Mouse (Mus musculus): ENCODE data around the gene Mis12. TPM values are rescaled to one million over a fixed set of nuclear protein-coding genes. Genes with fewer than 3 reads are reported as not detected.

The Mis12 gene
- polyA plus RNA-seq, 1 experiment: 29.4 TPM

GRCm38 (mm10) chr11:71005046-71005445, 14.4 kb upstream of the Mis12 start:
- peaks cover 1% of the 10 kb centered on the region; the same call in 1 of the 2 replicates for H3K4me1 ChIP-seq (ENCODE audit: control insufficient read depth, insufficient read depth, low read length)

GRCm38 (mm10) chr11:71007026-71007425, 12.4 kb upstream of the Mis12 start:
- H3K27ac ChIP-seq (ENCODE audit: control insufficient read depth, insufficient read depth, low read depth, low read length, poor library complexity): no peak overlapping the region
- no peak overlapping the region for H3K4me3 ChIP-seq (replicated peaks; ENCODE audit: control insufficient read depth, low read depth, low read length)
- TF ChIP-seq POLR2A (IDR thresholded peaks at IDR 0.05; ENCODE audit: borderline replicate concordance, control insufficient read depth, low read depth, low read length): no peak
- TF ChIP-seq CTCF (IDR thresholded peaks at IDR 0.05; ENCODE audit: control insufficient read depth, insufficient read depth, low read length): no peak
- 89% methylated on average over 6 of the region's 6 CpGs for WGBS
- peaks cover 1% of the 10 kb centered on the region; the same call in 1 of the 2 replicates for H3K4me1 ChIP-seq (ENCODE audit: control insufficient read depth, insufficient read depth, low read length)

More at GRCm38 (mm10) chr11:71005046-71005445, 14.4 kb upstream of the Mis12 start:
- WGBS: 33% methylated on average over 5 of the region's 5 CpGs
- Histone ChIP-seq H3K4me3 (replicated peaks; ENCODE audit: control insufficient read depth, low read depth, low read length) (no peak overlapping the region), H3K27ac (ENCODE audit: control insufficient read depth, insufficient read depth, low read depth, low read length, poor library complexity) (no peak overlapping the region)
- TF ChIP-seq CTCF (IDR thresholded peaks at IDR 0.05; ENCODE audit: control insufficient read depth, insufficient read depth, low read length) (no peak), POLR2A (IDR thresholded peaks at IDR 0.05; ENCODE audit: borderline replicate concordance, control insufficient read depth, low read depth, low read length) (no peak)

- Histone ChIP-seq H3K27ac (ENCODE audit: control insufficient read depth, insufficient read depth, low read depth, low read length, poor library complexity) (no peak overlapping the region), H3K4me1 (ENCODE audit: control insufficient read depth, insufficient read depth, low read length) (peaks cover 1% of the 10 kb centered on the region; the same call in 1 of the 2 replicates), H3K4me3 (replicated peaks; ENCODE audit: control insufficient read depth, low read depth, low read length) (no peak overlapping the region)
- 78% methylated on average over 7 of the region's 7 CpGs for WGBS
- TF ChIP-seq CTCF (IDR thresholded peaks at IDR 0.05; ENCODE audit: control insufficient read depth, insufficient read depth, low read length) (no peak), POLR2A (IDR thresholded peaks at IDR 0.05; ENCODE audit: borderline replicate concordance, control insufficient read depth, low read depth, low read length) (no peak)
Observed at GRCm38 (mm10) chr11:71007831-71008230, 11.6 kb upstream of the Mis12 start.

- TF ChIP-seq CTCF (IDR thresholded peaks at IDR 0.05; ENCODE audit: control insufficient read depth, insufficient read depth, low read length) (no peak), POLR2A (IDR thresholded peaks at IDR 0.05; ENCODE audit: borderline replicate concordance, control insufficient read depth, low read depth, low read length) (no peak)
- Histone ChIP-seq H3K27ac (ENCODE audit: control insufficient read depth, insufficient read depth, low read depth, low read length, poor library complexity) (no peak overlapping the region), H3K4me3 (replicated peaks; ENCODE audit: control insufficient read depth, low read depth, low read length) (no peak overlapping the region), H3K4me1 (ENCODE audit: control insufficient read depth, insufficient read depth, low read length) (peaks cover 1% of the 10 kb centered on the region; the same call in 1 of the 2 replicates)
- 42% methylated on average over 3 of the region's 3 CpGs for WGBS
Observed at GRCm38 (mm10) chr11:71008321-71008720, 11.1 kb upstream of the Mis12 start.

- Histone ChIP-seq H3K4me1 (ENCODE audit: control insufficient read depth, insufficient read depth, low read length) (no peaks in the 10 kb centered on the region; the same call in 1 of the 2 replicates), H3K27ac (ENCODE audit: control insufficient read depth, insufficient read depth, low read depth, low read length, poor library complexity) (no peak overlapping the region), H3K4me3 (replicated peaks; ENCODE audit: control insufficient read depth, low read depth, low read length) (no peak overlapping the region)
- 84% methylated on average over 7 of the region's 7 CpGs for WGBS
- no peak for TF ChIP-seq CTCF (IDR thresholded peaks at IDR 0.05; ENCODE audit: control insufficient read depth, insufficient read depth, low read length)
- no peak for TF ChIP-seq POLR2A (IDR thresholded peaks at IDR 0.05; ENCODE audit: borderline replicate concordance, control insufficient read depth, low read depth, low read length)
Observed at GRCm38 (mm10) chr11:71012743-71013142, 6.7 kb upstream of the Mis12 start.

- 65% methylated on average over 1 of the region's 1 CpGs for WGBS
- Histone ChIP-seq H3K27ac (ENCODE audit: control insufficient read depth, insufficient read depth, low read depth, low read length, poor library complexity) (no peak overlapping the region), H3K4me3 (replicated peaks; ENCODE audit: control insufficient read depth, low read depth, low read length) (no peak overlapping the region), H3K4me1 (ENCODE audit: control insufficient read depth, insufficient read depth, low read length) (peaks cover 4% of the 10 kb centered on the region; the same call in 1 of the 2 replicates)
- no peak for TF ChIP-seq POLR2A (IDR thresholded peaks at IDR 0.05; ENCODE audit: borderline replicate concordance, control insufficient read depth, low read depth, low read length)
- no peak for TF ChIP-seq CTCF (IDR thresholded peaks at IDR 0.05; ENCODE audit: control insufficient read depth, insufficient read depth, low read length)
Observed at GRCm38 (mm10) chr11:71017051-71017450, 2.4 kb upstream of the Mis12 start.

- Histone ChIP-seq H3K4me3 (replicated peaks; ENCODE audit: control insufficient read depth, low read depth, low read length) (peak overlapping the region; percentile 98), H3K27ac (ENCODE audit: control insufficient read depth, insufficient read depth, low read depth, low read length, poor library complexity) (peak overlapping the region; percentile 86), H3K4me1 (ENCODE audit: control insufficient read depth, insufficient read depth, low read length) (peaks cover 4% of the 10 kb centered on the region; the same call in 1 of the 2 replicates)
- no peak for TF ChIP-seq POLR2A (IDR thresholded peaks at IDR 0.05; ENCODE audit: borderline replicate concordance, control insufficient read depth, low read depth, low read length)
- no peak for TF ChIP-seq CTCF (IDR thresholded peaks at IDR 0.05; ENCODE audit: control insufficient read depth, insufficient read depth, low read length)
- 3% methylated on average over 28 of the region's 28 CpGs for WGBS
Observed at GRCm38 (mm10) chr11:71018416-71019200, 803 bp upstream of the Mis12 start.

- WGBS: 78% methylated on average over 3 of the region's 3 CpGs
- H3K4me1 ChIP-seq (ENCODE audit: control insufficient read depth, insufficient read depth, low read length): no peaks in the 10 kb centered on the region
- no peak overlapping the region for H3K27ac ChIP-seq (ENCODE audit: control insufficient read depth, insufficient read depth, low read depth, low read length, poor library complexity)
- H3K4me3 ChIP-seq (replicated peaks; ENCODE audit: control insufficient read depth, low read depth, low read length): no peak overlapping the region
- no peak for TF ChIP-seq CTCF (IDR thresholded peaks at IDR 0.05; ENCODE audit: control insufficient read depth, insufficient read depth, low read length)
- no peak for TF ChIP-seq POLR2A (IDR thresholded peaks at IDR 0.05; ENCODE audit: borderline replicate concordance, control insufficient read depth, low read depth, low read length)
Observed at GRCm38 (mm10) chr11:71028280-71028679, 8.9 kb downstream of the Mis12 start.

Measured in bone marrow, adult 2 months (tissue).